Mouse (Mus musculus) CH12.LX (cell line): ENCODE data around the gene 5730522E02Rik. TPM values are rescaled to one million over a fixed set of nuclear protein-coding genes. Genes with fewer than 3 reads are reported as not detected.

ENCODE experiments used
- DNase-seq: peaks from one replicate; pipeline ENCODE4 v3.0.0-alpha.2; 2013; ENCODE audit errors: extremely low read depth
- H3K27ac ChIP-seq: 2 replicates; pipeline ENCODE4 v1.5.1; 2012; ENCODE audit warnings: low read depth, mild to moderate bottlenecking, control low read depth, moderate library complexity; ENCODE audit not compliant: insufficient read depth
- H3K27me3 ChIP-seq: replicated peaks from 2 replicates; pipeline ENCODE3; 2012; ENCODE audit warnings: inconsistent platforms
- H3K36me3 ChIP-seq, 2 experiments: replicated peaks in 1 of 2; 2 replicates each; pipeline versions ENCODE3 to v1.6.1; 2012; ENCODE audit warnings: inconsistent platforms in 1 of 2, low read length in 1 of 2, mild to moderate bottlenecking in 1 of 2, mixed read lengths in 1 of 2, moderate library complexity in 1 of 2; ENCODE audit not compliant: control insufficient read depth in 1 of 2, insufficient read depth in 1 of 2
- H3K4me1 ChIP-seq, 2 experiments: 2 replicates each; pipeline ENCODE4 v1.6.1; 2012; ENCODE audit warnings: inconsistent platforms in 1 of 2, moderate library complexity in 1 of 2; ENCODE audit not compliant: insufficient read depth in 2 of 2, control insufficient read depth in 1 of 2
- H3K4me2 ChIP-seq: 2 replicates; pipeline ENCODE4 v1.6.1; 2012; ENCODE audit warnings: low read depth, mild to moderate bottlenecking, control low read depth; ENCODE audit not compliant: poor library complexity, insufficient read depth, severe bottlenecking
- H3K4me3 ChIP-seq, 3 experiments: fragments of 150-350 bp in 1 of 3; sonication (generic) in 1 of 3; replicated peaks in 1 of 3; 2 replicates each; pipeline versions ENCODE3 to v1.5.1; 2011 to 2012; ENCODE audit warnings: low read depth in 2 of 3, low read length in 2 of 3, mild to moderate bottlenecking in 2 of 3, moderate library complexity in 2 of 3, control low read depth in 1 of 3, improper control_type of control experiment in 1 of 3, inconsistent platforms in 1 of 3, mixed read lengths in 1 of 3; ENCODE audit not compliant: poor library complexity in 1 of 3
- H3K79me2 ChIP-seq: replicated peaks from 2 replicates; pipeline ENCODE4 v1.6.1; 2012; ENCODE audit warnings: mild to moderate bottlenecking, moderate library complexity; ENCODE audit not compliant: control insufficient read depth, poor library complexity, insufficient read depth, severe bottlenecking; ENCODE audit errors: extremely low read depth
- H3K9ac ChIP-seq: 2 replicates; pipeline ENCODE4 v1.6.1; 2012; ENCODE audit warnings: low read depth, mild to moderate bottlenecking, control low read depth, moderate library complexity; ENCODE audit not compliant: insufficient read depth
- H3K9me3 ChIP-seq: replicated peaks from 2 replicates; pipeline ENCODE3; 2012; ENCODE audit warnings: low read length, inconsistent platforms, mixed read lengths
- BHLHE40 ChIP-seq: IDR thresholded peaks from 2 replicates; pipeline ENCODE4 v1.6.1; 2011; ENCODE audit warnings: mild to moderate bottlenecking, low read depth, low read length, improper control_type of control experiment
- CHD2 ChIP-seq: IDR thresholded peaks from 2 replicates; pipeline ENCODE4 v1.6.1; 2011; ENCODE audit warnings: low read length, improper control_type of control experiment
- CTCF ChIP-seq, 2 experiments: IDR thresholded peaks in 1 of 2; conservative IDR thresholded peaks in 1 of 2; 2 replicates each; pipeline ENCODE4 v1.5.1; 2011 to 2012; ENCODE audit warnings: low read depth in 2 of 2, low read length in 2 of 2, improper control_type of control experiment in 1 of 2, inconsistent platforms in 1 of 2, mild to moderate bottlenecking in 1 of 2, moderate library complexity in 1 of 2
- GABPA ChIP-seq: IDR thresholded peaks from 2 replicates; pipeline ENCODE4 v1.6.1; 2012; ENCODE audit warnings: low read depth, low read length, improper control_type of control experiment, inconsistent platforms; ENCODE audit not compliant: insufficient replicate concordance
- PAX5 ChIP-seq: IDR thresholded peaks from 2 replicates; pipeline ENCODE4 v1.6.1; 2012; ENCODE audit warnings: low read length, inconsistent platforms, mixed read lengths
- RAD21 ChIP-seq: IDR thresholded peaks from 2 replicates; pipeline ENCODE4 v1.6.1; 2011; ENCODE audit warnings: low read depth, mild to moderate bottlenecking, low read length, improper control_type of control experiment, moderate library complexity
- SMC3 ChIP-seq: IDR thresholded peaks from 2 replicates; pipeline ENCODE4 v1.6.1; 2011; ENCODE audit warnings: low read depth, low read length, improper control_type of control experiment
- TCF12 ChIP-seq: IDR thresholded peaks from 2 replicates; pipeline ENCODE4 v1.6.1; 2014; ENCODE audit warnings: low read depth, mild to moderate bottlenecking, inconsistent platforms, low read length, improper control_type of control experiment
- dilution Hi-C: fragments of 300-500 bp; cut with MboI; formaldehyde crosslinking; loops from 2 replicates; pipeline ENCODE4 v1.14.3; 2020; ENCODE audit warnings: low sequenced_read_pairs; ENCODE audit not compliant: extremely low pct_unique_long_range_greater_than_20kb, extremely low pct_ligation_motif_present
- in situ Hi-C: fragments of 300-500 bp; cut with MboI; formaldehyde crosslinking; loops from 3 replicates; pipeline ENCODE4 v1.14.3; 2019; ENCODE audit warnings: low sequenced_read_pairs, low pct_ligation_motif_present, low pct_unique_long_range_greater_than_20kb, mixed read lengths
- polyA plus RNA-seq: library from polyadenylated mRNA; unstranded; fragments of >175 nt; gene quantifications from 2 replicates; pipeline ENCODE4 v1.2.1, GENCODE M21; 2012; ENCODE audit warnings: low read depth; ENCODE audit not compliant: insufficient read length
- total RNA-seq, 2 experiments: library from RNA; depleted of rRNA; stranded (reverse); fragments of 300-350 nt in 1 of 2; fragments of >200 nt in 1 of 2; gene quantifications; 2 replicates each; pipeline ENCODE4 v1.2.3; 2012 to 2014

The 5730522E02Rik gene
- total and polyA plus RNA-seq, 3 experiments, result not detected

DNA sequence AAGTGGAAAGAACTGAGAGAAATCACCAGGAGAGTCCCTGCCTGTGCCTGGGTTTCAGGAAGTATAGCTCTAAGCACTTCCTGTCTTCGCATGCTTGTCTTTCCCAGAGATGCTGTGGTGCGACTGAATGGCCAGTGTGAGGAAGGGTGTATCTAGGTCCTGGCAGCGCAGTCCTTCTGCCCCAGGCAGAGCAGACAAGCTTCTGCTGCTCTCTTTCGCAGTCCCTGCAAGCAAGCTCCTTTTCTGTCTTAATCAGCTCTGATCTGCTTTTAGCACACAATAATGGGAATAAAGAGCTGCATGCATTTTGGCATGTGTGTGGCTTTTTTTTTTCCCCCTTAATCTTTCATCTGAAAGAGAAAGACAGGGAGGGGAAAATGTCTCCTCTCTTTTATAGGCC is 338.2 kb downstream of the 5730522E02Rik start:
- no peak for TF ChIP-seq CTCF (conservative IDR thresholded peaks at IDR 0.05 in 1 of 2, IDR thresholded peaks at IDR 0.05 in 1 of 2; ENCODE audit: low read depth in 2 of 2, low read length in 2 of 2)
- dilution Hi-C loops, result no loop called here
- no peak overlapping the region for H3K4me3 ChIP-seq
- H3K27me3 ChIP-seq, result no peaks in the 10 kb centered on the region
- no peak overlapping the region for H3K9ac ChIP-seq
- H3K36me3 ChIP-seq, result no peaks in the 10 kb centered on the region
- H3K4me2 ChIP-seq, result no peak overlapping the region
- DNase-seq, result no peak
- no peak overlapping the region for H3K27ac ChIP-seq
- no peaks in the 10 kb centered on the region for H3K9me3 ChIP-seq
- in situ Hi-C loops, result loop anchor here (25.0 kb wide), 1 partner anchor 1835 kb away; no protein-coding TSS in a partner anchor
- no peaks in the 10 kb centered on the region for H3K79me2 ChIP-seq
- peaks cover 0 to 3% of the 10 kb centered on the region in 2 experiments; a peak in 2 of 4 replicates for H3K4me1 ChIP-seq

DNA sequence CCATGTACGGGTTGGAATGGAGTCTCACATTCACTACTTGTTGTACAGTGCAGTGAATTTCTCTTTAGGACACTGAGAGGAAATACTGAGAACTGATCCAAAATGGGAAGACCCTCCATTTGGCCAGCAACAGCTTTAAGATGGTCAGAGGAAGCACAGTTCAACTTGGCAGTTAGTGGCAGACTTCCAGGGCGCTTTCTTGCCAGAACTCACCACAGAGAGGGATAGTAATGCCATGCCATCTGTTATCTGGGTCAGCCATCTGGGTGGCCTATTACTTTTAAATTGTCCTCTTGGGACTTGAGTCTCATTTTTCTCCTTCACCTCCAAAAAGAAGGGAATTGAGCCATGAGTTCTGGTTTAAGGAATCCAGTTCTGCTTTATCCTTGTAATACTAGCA is 344.3 kb downstream of the 5730522E02Rik start:
- Histone ChIP-seq H3K36me3 (no peaks in the 10 kb centered on the region), H3K27me3 (no peaks in the 10 kb centered on the region), H3K79me2 (no peaks in the 10 kb centered on the region), H3K4me2 (no peak overlapping the region), H3K9ac (no peak overlapping the region), H3K4me3 (no peak overlapping the region), H3K27ac (no peak overlapping the region), H3K9me3 (no peaks in the 10 kb centered on the region), H3K4me1 (peaks cover 0 to 3% of the 10 kb centered on the region in 2 experiments; a peak in 1 of 4 replicates)
- DNase-seq, result no peak
- TF ChIP-seq CHD2, result no peak
- TF ChIP-seq BHLHE40, result no peak
- in situ Hi-C loops (loop anchor here (25.0 kb wide), 1 partner anchor 1829 kb away; no protein-coding TSS in a partner anchor), dilution Hi-C loops (no loop called here)

GRCm38 (mm10) chr11:25862686-25863085 is 347.9 kb downstream of the 5730522E02Rik start:
- dilution Hi-C loops, result no loop called here
- peak; percentile 68 for DNase-seq
- no peak overlapping the region for H3K27ac ChIP-seq
- no peak for TF ChIP-seq PAX5
- peak; percentile 94 for TF ChIP-seq RAD21
- TF ChIP-seq TCF12, result no peak
- no peak for TF ChIP-seq GABPA
- no peak for TF ChIP-seq BHLHE40
- peak; percentile 90 for TF ChIP-seq SMC3
- peak; percentile 90 to 92 for TF ChIP-seq CTCF (conservative IDR thresholded peaks at IDR 0.05 in 1 of 2, IDR thresholded peaks at IDR 0.05 in 1 of 2; ENCODE audit: low read depth in 2 of 2, low read length in 2 of 2)
- TF ChIP-seq, all 38 proteins: peak for 3
- H3K9ac ChIP-seq, result no peak overlapping the region
- no peak overlapping the region for H3K4me3 ChIP-seq
- no peaks in the 10 kb centered on the region for H3K27me3 ChIP-seq
- no peaks in the 10 kb centered on the region for H3K79me2 ChIP-seq
- H3K9me3 ChIP-seq, result no peaks in the 10 kb centered on the region
- peaks cover 0 to 3% of the 10 kb centered on the region in 2 experiments; a peak in 1 of 4 replicates for H3K4me1 ChIP-seq
- H3K36me3 ChIP-seq, result no peaks in the 10 kb centered on the region
- H3K4me2 ChIP-seq, result 0 out of 2 replicates have a peak overlapping the region, but pooled peaks have one; percentile 18
- in situ Hi-C loops, result loop anchor here (25.0 kb wide), 1 partner anchor 1825 kb away; no protein-coding TSS in a partner anchor
